Mouse (Mus musculus): ENCODE measurements around the gene Itm2b. TPM values are rescaled to one million over a fixed set of nuclear protein-coding genes. Genes with fewer than 3 reads are reported as not detected.

The Itm2b gene
- polyA plus RNA-seq, 2 experiments = 533 to 997 TPM

- no peak for ATAC-seq (ENCODE audit: low FRiP score, low read depth)
- no peak overlapping the region for H3K9ac ChIP-seq (ENCODE audit: low read depth, low read length, severe bottlenecking)
- H3K4me3 ChIP-seq (replicated peaks; ENCODE audit: low read length) = no peak overlapping the region
- H3K36me3 ChIP-seq (ENCODE audit: control insufficient read depth, insufficient read depth, low read length) = peaks cover 58% of the 10 kb centered on the region
- H3K27ac ChIP-seq (replicated peaks; ENCODE audit: low read depth, low read length) = 0 out of 2 replicates have a peak overlapping the region, but pooled peaks have one; percentile 1
- peaks cover 11% of the 10 kb centered on the region for H3K4me1 ChIP-seq (ENCODE audit: control insufficient read depth, insufficient read depth, low read length)
- no peaks in the 10 kb centered on the region for H3K27me3 ChIP-seq (ENCODE audit: control insufficient read depth, insufficient read depth, low read length)
- no peak for TF ChIP-seq POLR2A (IDR thresholded peaks at IDR 0.05; ENCODE audit: borderline replicate concordance, extremely low read depth, insufficient read depth, insufficient read length)
- 86% methylated on average over 11 of the region's 11 CpGs for WGBS
- H3K9me3 ChIP-seq (ENCODE audit: control insufficient read depth, low read length) = no peaks in the 10 kb centered on the region
- DNase-seq (ENCODE audit: low spot score) = no peak
- no peak overlapping the region for H3K4me2 ChIP-seq (replicated peaks; ENCODE audit: low read depth, low read length, severe bottlenecking)
These were observed 14.9 kb downstream of the Itm2b start for GRCm38 (mm10) chr14:73370078-73370670.

GRCm38 (mm10) chr14:73369634-73370033 lies 15.5 kb downstream of the Itm2b start:
- ATAC-seq (ENCODE audit: low FRiP score, low read depth) = peak; percentile 75
- H3K27me3 ChIP-seq (ENCODE audit: control insufficient read depth, insufficient read depth, low read length) = no peaks in the 10 kb centered on the region
- H3K9ac ChIP-seq (ENCODE audit: low read depth, low read length, severe bottlenecking) = no peak overlapping the region
- no peak overlapping the region for H3K4me3 ChIP-seq (replicated peaks; ENCODE audit: low read length)
- peaks cover 8% of the 10 kb centered on the region for H3K4me1 ChIP-seq (ENCODE audit: control insufficient read depth, insufficient read depth, low read length)
- TF ChIP-seq POLR2A (IDR thresholded peaks at IDR 0.05; ENCODE audit: borderline replicate concordance, extremely low read depth, insufficient read depth, insufficient read length) = no peak
- no peaks in the 10 kb centered on the region for H3K9me3 ChIP-seq (ENCODE audit: control insufficient read depth, low read length)
- no peak overlapping the region for H3K4me2 ChIP-seq (replicated peaks; ENCODE audit: low read depth, low read length, severe bottlenecking)
- 66% methylated on average over 4 of the region's 4 CpGs for WGBS
- peaks cover 62% of the 10 kb centered on the region for H3K36me3 ChIP-seq (ENCODE audit: control insufficient read depth, insufficient read depth, low read length)
- peak; percentile 56 for DNase-seq (ENCODE audit: low spot score)
- H3K27ac ChIP-seq (replicated peaks; ENCODE audit: low read depth, low read length) = no peak overlapping the region

GRCm38 (mm10) chr14:73368966-73369365 lies 16.1 kb downstream of the Itm2b start:
- WGBS = 94% methylated on average over 13 of the region's 13 CpGs
- TF ChIP-seq POLR2A (IDR thresholded peaks at IDR 0.05; ENCODE audit: borderline replicate concordance, extremely low read depth, insufficient read depth, insufficient read length) = no peak
- ATAC-seq (ENCODE audit: low FRiP score, low read depth) = no peak
- Histone ChIP-seq H3K9ac (ENCODE audit: low read depth, low read length, severe bottlenecking) (no peak overlapping the region), H3K4me2 (replicated peaks; ENCODE audit: low read depth, low read length, severe bottlenecking) (no peak overlapping the region), H3K36me3 (ENCODE audit: control insufficient read depth, insufficient read depth, low read length) (peaks cover 66% of the 10 kb centered on the region), H3K4me3 (replicated peaks; ENCODE audit: low read length) (no peak overlapping the region), H3K4me1 (ENCODE audit: control insufficient read depth, insufficient read depth, low read length) (peaks cover 2% of the 10 kb centered on the region), H3K27me3 (ENCODE audit: control insufficient read depth, insufficient read depth, low read length) (no peaks in the 10 kb centered on the region), H3K27ac (replicated peaks; ENCODE audit: low read depth, low read length) (no peak overlapping the region), H3K9me3 (ENCODE audit: control insufficient read depth, low read length) (no peaks in the 10 kb centered on the region)
- DNase-seq (ENCODE audit: low spot score) = no peak

- WGBS = 91% methylated on average over 13 of the region's 13 CpGs
- H3K36me3 ChIP-seq (ENCODE audit: control insufficient read depth, insufficient read depth, low read length) = peaks cover 74% of the 10 kb centered on the region
- no peaks in the 10 kb centered on the region for H3K27me3 ChIP-seq (ENCODE audit: control insufficient read depth, insufficient read depth, low read length)
- H3K9me3 ChIP-seq (ENCODE audit: control insufficient read depth, low read length) = no peaks in the 10 kb centered on the region
- H3K4me3 ChIP-seq (replicated peaks; ENCODE audit: low read length) = no peak overlapping the region
- no peak for ATAC-seq (ENCODE audit: low FRiP score, low read depth)
- no peaks in the 10 kb centered on the region for H3K4me1 ChIP-seq (ENCODE audit: control insufficient read depth, insufficient read depth, low read length)
- no peak overlapping the region for H3K4me2 ChIP-seq (replicated peaks; ENCODE audit: low read depth, low read length, severe bottlenecking)
- no peak for DNase-seq (ENCODE audit: low spot score)
- H3K27ac ChIP-seq (replicated peaks; ENCODE audit: low read depth, low read length) = no peak overlapping the region
- TF ChIP-seq POLR2A (IDR thresholded peaks at IDR 0.05; ENCODE audit: borderline replicate concordance, extremely low read depth, insufficient read depth, insufficient read length) = no peak
- H3K9ac ChIP-seq (ENCODE audit: low read depth, low read length, severe bottlenecking) = no peak overlapping the region
These were observed 16.9 kb downstream of the Itm2b start for GRCm38 (mm10) chr14:73368221-73368620.

GRCm38 (mm10) chr14:73366278-73366677 lies 18.8 kb downstream of the Itm2b start:
- Histone ChIP-seq H3K9ac (ENCODE audit: low read depth, low read length, severe bottlenecking) (no peak overlapping the region), H3K4me2 (replicated peaks; ENCODE audit: low read depth, low read length, severe bottlenecking) (no peak overlapping the region), H3K4me1 (ENCODE audit: control insufficient read depth, insufficient read depth, low read length) (no peaks in the 10 kb centered on the region), H3K27me3 (ENCODE audit: control insufficient read depth, insufficient read depth, low read length) (no peaks in the 10 kb centered on the region), H3K36me3 (ENCODE audit: control insufficient read depth, insufficient read depth, low read length) (peaks cover 87% of the 10 kb centered on the region), H3K27ac (replicated peaks; ENCODE audit: low read depth, low read length) (no peak overlapping the region), H3K4me3 (replicated peaks; ENCODE audit: low read length) (no peak overlapping the region), H3K9me3 (ENCODE audit: control insufficient read depth, low read length) (no peaks in the 10 kb centered on the region)
- no peak for TF ChIP-seq POLR2A (IDR thresholded peaks at IDR 0.05; ENCODE audit: borderline replicate concordance, extremely low read depth, insufficient read depth, insufficient read length)
- 86% methylated on average over 11 of the region's 11 CpGs for WGBS
- ATAC-seq (ENCODE audit: low FRiP score, low read depth) (no peak), DNase-seq (ENCODE audit: low spot score) (no peak)
